Mouse (Mus musculus) E14TG2a.4 (cell line): ENCODE measurements around the gene Rbfox1.

Experiments used
- CTCF ChIP-seq: conservative IDR thresholded peaks from 2 replicates; pipeline ENCODE4 v1.5.1; 2014; ENCODE audit warnings: low read length
- NANOG ChIP-seq: IDR thresholded peaks from 2 replicates; pipeline ENCODE4 v1.6.1; 2014; ENCODE audit warnings: borderline replicate concordance, low read length, mixed read lengths
- POU5F1 ChIP-seq: IDR thresholded peaks from 2 replicates; pipeline ENCODE4 v1.6.1; 2014; ENCODE audit warnings: low read length, borderline replicate concordance

- TF ChIP-seq CTCF (no peak), POU5F1 (no peak), NANOG (no peak)
Measured at GRCm38 (mm10) chr16:6448250-6448649, 563.1 kb downstream of the Rbfox1 start.
